Mouse (Mus musculus) liver, postnatal 0 days (tissue): ENCODE results near the gene Spaca9.

Experiments used
- CTCF ChIP-seq: sonication (generic); IDR thresholded peaks from 2 replicates; pipeline ENCODE4 v1.5.1; 2016; ENCODE audit warnings: antibody characterized with exemption, low read depth
- EP300 ChIP-seq: IDR thresholded peaks from 2 replicates; pipeline ENCODE4 v1.6.1; 2016; ENCODE audit warnings: antibody characterized with exemption, low read depth, mild to moderate bottlenecking

DNA sequence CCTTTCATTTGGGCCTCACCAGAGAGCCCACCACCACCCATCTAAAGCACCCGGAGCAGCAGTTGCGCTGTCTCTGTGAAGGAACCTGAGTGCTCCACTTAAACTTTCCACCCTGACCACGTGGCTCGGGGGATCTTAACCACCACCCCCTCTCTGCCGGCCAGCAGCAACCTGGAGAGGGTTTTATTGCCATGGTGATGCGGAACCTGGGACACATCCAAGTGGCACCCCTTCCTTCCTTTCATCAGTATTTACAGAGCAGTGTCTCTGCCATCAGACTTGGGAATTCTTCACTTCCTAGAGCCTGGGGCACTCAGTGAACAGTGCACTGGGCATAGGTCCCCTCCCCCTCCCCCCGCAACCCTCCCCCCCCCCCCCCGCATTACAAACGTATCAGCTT lies 24.4 kb upstream of the Spaca9 start:
- no peak for TF ChIP-seq CTCF
- no peak for TF ChIP-seq EP300
